Mouse (Mus musculus) liver, postnatal 0 days (tissue): Measurements from ENCODE around the gene Slc17a5.

Source experiments
- CTCF ChIP-seq: sonication (generic); IDR thresholded peaks from 2 replicates; pipeline ENCODE4 v1.5.1; 2016; ENCODE audit warnings: antibody characterized with exemption, low read depth
- EP300 ChIP-seq: IDR thresholded peaks from 2 replicates; pipeline ENCODE4 v1.6.1; 2016; ENCODE audit warnings: antibody characterized with exemption, low read depth, mild to moderate bottlenecking

- TF ChIP-seq CTCF (no peak), EP300 (no peak)
These were observed 61.6 kb downstream of the Slc17a5 start for GRCm38 (mm10) chr9:78526206-78526605.
